Mouse (Mus musculus) ovary, adult 18-20 months (tissue): ENCODE data around the gene Cxcl16.
"Not testable (repeated sequence)": the region's sequence is repeated elsewhere in the genome, so short reads cannot be mapped to it uniquely, and the experiment has no call there.

Experiments used
- DNase-seq: peaks from one replicate; pipeline ENCODE4 v3.0.0; 2022; ENCODE audit warnings: low spot score, mixed read lengths

Gene Cxcl16

DNA sequence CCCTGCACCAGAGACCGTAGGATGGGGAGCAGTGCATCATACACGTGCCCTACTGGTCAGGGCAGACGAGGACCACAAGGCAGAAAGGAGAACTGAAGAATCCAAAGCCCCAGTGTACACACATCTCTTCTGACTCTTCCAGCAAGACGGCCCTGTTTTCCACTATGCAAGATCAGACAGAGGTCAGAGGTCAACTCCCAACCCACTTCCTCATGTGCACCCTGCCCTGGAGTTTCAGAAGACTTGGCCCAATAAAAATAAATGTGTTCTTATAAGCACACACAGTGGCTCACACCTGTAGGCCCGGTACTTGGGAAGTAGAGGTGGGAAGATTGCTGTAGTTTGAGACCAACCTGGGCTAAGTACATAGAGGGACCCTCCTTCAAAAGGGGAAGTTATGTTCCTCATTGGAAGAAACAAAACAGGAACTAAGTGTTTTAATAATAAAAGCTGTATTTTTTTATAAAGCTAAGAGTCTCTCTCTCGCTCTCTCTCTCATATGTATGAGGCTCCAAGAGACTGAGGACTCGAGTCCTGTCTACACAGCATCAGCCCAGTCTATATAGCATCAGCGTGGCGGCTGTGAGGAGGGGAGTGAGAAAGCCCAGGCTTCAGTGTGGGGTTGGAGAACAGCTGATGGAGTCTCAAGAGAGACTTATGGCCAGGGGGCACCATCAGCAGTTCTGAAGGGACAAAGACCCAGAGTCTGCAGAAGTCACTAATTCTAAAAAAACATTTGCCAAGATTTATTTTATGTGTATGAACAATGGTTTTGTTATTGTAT, 6.3 kb downstream of the Cxcl16 start:
- DNase-seq: no peak

DNA sequence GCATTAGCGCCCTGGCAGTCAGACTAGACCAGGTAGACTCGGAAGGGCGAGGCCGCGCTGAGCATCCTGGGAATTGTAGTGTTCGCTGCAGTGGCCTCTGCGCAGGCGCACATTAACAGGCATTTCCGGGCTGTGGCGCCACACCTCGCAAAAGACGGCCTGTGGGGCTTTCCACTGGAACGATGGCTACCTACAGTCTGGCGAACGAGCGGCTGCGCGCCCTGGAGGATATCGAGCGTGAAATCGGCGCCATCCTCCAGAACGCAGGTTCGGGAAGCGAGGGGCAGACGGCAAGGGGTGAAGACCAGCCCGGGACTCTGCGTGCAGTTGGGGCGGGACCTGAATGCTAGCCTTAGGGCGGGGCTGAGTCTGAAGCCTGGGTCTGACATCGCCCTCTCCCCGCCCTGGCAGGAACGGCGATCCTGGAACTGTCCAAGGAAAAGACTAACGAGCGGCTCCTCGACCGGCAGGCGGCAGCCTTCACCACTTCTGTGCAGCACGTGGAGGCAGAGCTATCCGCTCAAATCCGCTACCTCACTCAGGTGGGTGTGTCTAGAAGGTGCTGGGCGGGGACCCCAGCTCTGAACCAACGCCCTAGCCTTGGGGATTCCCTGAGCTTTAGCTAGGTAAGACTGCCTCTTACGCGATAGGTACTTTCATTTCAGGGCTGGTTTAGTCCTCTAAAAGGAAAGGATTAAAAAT, 7.8 kb downstream of the Cxcl16 start, which contains the start of gene Med11:
Gene Med11 (plus strand): TSS at position 123 of the 702 bp plus-strand sequence.
- peak; percentile 95 for DNase-seq

DNA sequence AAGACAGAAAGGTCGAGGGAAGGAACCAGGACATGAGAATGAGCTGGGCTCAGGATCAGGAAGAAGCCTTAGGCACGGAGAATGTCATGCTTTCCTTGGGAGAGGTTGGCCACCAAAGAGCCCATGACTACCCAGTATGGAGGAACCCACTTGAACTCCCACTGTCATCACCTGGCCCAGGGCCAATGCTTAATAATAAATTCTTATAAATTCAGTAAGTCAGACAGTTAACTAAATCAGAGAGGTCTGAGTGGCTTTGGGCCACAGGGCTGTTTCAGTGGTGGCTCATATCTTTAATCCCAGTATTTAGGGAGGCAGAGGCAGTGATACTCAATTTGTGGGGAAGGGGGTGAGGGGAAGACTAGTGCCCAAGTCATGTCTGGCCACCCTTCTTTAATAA, 8.9 kb downstream of the Cxcl16 start:
- no peak for DNase-seq

DNA sequence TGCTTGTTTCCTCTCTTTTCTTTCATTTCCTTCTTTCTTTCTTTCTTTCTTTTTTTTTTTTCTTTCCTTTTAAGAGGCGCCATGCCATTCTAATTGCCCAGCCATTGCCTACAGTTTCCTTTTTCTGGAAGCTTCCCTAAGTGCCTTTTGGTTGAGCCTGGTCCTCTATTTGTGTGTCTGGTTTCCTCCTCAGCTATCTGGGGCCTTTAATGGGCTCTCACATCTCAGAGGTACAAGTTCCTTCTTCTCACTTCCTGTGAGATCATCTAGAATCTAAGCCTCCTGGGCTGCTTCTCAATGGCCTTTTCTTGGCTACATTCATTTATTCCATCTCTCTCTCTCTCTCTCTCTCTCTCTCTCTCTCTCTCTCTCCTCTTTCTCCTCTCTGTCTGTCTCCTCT, 12.4 kb downstream of the Cxcl16 start:
- DNase-seq: no peak

- no peak for DNase-seq
Observed at GRCm38 (mm10) chr11:70446756-70447155, 13.0 kb downstream of the Cxcl16 start.

- DNase-seq: no peak
Observed at GRCm38 (mm10) chr11:70444667-70445066, 15.1 kb downstream of the Cxcl16 start.

GRCm38 (mm10) chr11:70443964-70444363, 15.8 kb downstream of the Cxcl16 start:
- DNase-seq: no peak

GRCm38 (mm10) chr11:70441882-70442281, 17.9 kb downstream of the Cxcl16 start:
- no peak for DNase-seq

DNA sequence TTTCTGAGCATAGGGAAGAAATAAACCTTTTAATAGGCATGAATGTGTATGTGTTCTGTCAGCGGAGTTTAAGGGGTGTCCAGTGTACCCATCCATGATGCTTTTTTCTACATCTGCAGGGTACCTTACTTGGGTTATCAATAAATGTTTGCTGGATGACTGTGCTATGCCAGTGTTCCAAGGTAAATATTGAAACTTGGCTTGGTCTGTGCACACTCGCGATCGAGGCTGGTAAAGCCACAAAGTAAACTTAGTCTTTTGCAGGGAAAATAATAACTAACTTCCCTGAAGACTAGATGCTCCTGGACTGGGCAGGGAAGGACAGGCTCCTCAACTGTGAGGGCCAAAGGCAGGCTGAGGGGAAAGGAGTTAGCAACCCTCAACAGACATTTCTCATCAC, 19.1 kb downstream of the Cxcl16 start:
- DNase-seq: no peak

- DNase-seq: no peak
Observed at GRCm38 (mm10) chr11:70438728-70439374, 20.9 kb downstream of the Cxcl16 start.

DNA sequence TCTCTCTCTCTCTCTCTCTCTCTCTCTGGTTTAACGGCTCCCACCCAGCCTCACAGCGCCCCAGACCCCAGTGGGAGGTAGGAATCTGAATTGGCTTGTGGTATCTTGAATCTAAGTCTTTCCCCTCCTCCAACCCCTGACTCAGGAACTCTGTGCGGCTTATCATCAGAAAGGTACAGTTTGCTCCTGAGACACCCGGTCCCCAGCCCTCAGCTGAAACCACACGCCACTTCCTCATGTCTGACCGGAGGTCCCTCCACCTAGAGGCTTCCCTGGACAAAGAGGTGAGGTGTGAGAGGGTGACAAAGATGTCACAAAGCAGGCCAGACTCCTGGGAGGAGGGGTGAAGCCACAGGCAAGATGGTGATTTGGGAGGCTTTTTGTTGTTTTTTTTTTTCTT, 22.4 kb downstream of the Cxcl16 start:
- DNase-seq: no peak

DNA sequence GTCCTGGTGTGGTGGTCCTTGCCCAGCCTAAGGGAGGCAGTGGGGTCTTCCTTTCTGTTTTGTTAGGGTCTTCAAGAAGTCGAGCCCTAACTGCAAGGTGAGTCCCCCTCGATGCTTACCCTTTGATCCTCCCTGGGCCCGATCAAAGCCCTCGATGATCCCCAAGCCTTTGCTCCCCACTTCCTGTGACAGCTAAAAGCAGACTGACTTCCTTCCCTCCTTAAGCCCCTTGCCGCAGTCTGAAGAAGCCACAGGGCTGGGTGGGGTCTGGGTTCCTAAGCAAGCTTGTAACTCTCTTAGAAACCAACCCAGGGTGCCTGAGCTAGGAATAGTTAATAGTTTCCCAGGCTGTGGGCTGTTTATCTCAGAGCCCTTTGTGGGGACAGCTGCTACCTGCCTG, 24.3 kb downstream of the Cxcl16 start:
- DNase-seq: no peak

GRCm38 (mm10) chr11:70433951-70434350, 25.8 kb downstream of the Cxcl16 start:
- no peak for DNase-seq

GRCm38 (mm10) chr11:70433569-70433943, 26.2 kb downstream of the Cxcl16 start:
- DNase-seq: no peak

GRCm38 (mm10) chr11:70432895-70433568, 26.8 kb downstream of the Cxcl16 start:
- no peak for DNase-seq

GRCm38 (mm10) chr11:70432048-70432894, 27.5 kb downstream of the Cxcl16 start, which contains the start of gene Arrb2:
Arrb2 (plus strand) TSS chr11:70432635.
- peak; percentile 99 for DNase-seq

GRCm38 (mm10) chr11:70431574-70431973, 28.2 kb downstream of the Cxcl16 start:
- DNase-seq: no peak

- not testable (repeated sequence) for DNase-seq
Observed at GRCm38 (mm10) chr11:70426598-70426997, 33.2 kb downstream of the Cxcl16 start.

DNA sequence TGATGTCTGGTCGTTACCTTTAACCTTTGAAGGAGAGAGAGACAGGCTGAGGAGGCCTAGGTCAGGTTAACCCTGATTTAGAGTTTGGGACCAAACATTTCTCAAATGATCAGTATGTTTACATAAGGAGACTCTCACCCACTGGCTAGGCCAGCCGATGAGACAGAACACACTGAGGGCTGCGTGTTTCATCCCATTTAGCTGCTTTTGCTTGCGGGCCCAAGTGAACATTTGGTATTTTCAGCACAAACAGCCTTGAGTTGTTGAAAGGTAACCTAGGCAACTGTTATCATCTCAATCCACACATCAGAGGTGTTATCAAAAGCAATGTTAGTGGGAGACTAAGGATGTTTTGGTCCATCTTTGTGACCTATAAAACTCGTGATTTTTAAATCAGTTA, 40.3 kb downstream of the Cxcl16 start:
- DNase-seq: no peak

GRCm38 (mm10) chr11:70418199-70418598, 41.6 kb downstream of the Cxcl16 start:
- DNase-seq: no peak

- DNase-seq: no peak
Observed at GRCm38 (mm10) chr11:70413961-70414360, 45.8 kb downstream of the Cxcl16 start.
